Mouse (Mus musculus) common myeloid progenitor, adult 5-6 weeks (primary cell): ENCODE measurements around the gene Mtx1. TPM values are rescaled to one million over a fixed set of nuclear protein-coding genes. Genes with fewer than 3 reads are reported as not detected.

ENCODE experiments used
- ATAC-seq: replicated peaks from 2 replicates; pipeline ENCODE4 v1.8.0; 2016; ENCODE audit warnings: low read depth, mild to moderate bottlenecking, moderate TSS enrichment, inconsistent platforms; ENCODE audit not compliant: poor library complexity, severe bottlenecking
- total RNA-seq: library from RNA; stranded (forward); fragments of 200-1000, 187-1606 nt; gene quantifications from 2 replicates; pipeline ENCODE4 v1.2.3, GENCODE M21; 2017

Gene Mtx1
- total RNA-seq, 1 experiment from 2014 or later, result 104 TPM

GRCm38 (mm10) chr3:89187690-89188477 is 39.0 kb downstream of the Mtx1 start:
- no peak for ATAC-seq

DNA sequence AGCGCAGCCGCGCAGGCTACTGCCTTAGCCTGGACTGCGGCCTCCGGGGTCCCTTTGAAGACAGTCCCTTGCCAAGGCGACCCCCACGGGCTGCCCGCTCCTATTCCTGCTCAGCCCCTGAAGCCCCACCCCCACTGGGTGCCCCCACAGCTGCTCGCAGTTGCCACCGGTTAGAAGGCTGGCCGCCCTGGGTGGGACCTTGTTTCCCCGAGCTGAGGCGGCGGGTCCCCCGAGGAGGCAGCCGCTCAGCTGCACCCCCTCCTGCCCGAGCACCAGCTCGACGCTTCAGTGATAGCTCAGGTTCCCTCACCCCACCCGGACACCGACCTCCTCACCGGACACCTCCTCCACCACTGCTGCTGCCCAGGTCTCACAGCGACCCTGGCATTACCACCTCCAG is 39.7 kb downstream of the Mtx1 start:
- no peak for ATAC-seq

GRCm38 (mm10) chr3:89183959-89184315 is 43.0 kb downstream of the Mtx1 start:
- no peak for ATAC-seq

GRCm38 (mm10) chr3:89183058-89183958 is 43.6 kb downstream of the Mtx1 start, which contains the start of gene Fam189b:
Fam189b (plus strand) TSS chr3:89183143.
- ATAC-seq, result peak; percentile 90

DNA sequence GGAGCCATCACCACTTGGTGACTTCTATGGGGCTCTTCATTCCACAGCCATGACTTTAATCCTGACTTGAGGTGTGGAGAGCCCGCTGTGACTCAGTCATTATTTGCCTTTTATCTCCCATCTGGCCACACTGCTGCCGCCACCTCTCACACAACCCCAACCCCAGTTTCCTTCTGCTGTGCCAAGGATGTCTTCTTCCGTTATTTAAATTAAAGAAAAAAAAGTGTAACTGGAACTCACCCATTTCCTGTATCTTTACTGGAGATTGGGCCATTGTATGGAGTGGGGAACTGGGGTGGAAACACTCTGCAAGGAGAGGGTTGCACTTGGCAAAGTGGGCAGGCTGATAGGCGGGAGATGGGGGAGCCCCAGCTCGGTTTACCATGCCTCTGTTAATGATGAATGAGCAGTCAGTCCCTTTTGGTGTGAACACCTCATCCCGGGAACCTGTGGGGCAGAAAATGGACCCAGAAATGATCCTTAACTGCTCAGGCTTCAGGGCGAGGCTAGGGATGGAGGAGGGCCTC is 44.3 kb downstream of the Mtx1 start:
- peak; percentile 46 for ATAC-seq

DNA sequence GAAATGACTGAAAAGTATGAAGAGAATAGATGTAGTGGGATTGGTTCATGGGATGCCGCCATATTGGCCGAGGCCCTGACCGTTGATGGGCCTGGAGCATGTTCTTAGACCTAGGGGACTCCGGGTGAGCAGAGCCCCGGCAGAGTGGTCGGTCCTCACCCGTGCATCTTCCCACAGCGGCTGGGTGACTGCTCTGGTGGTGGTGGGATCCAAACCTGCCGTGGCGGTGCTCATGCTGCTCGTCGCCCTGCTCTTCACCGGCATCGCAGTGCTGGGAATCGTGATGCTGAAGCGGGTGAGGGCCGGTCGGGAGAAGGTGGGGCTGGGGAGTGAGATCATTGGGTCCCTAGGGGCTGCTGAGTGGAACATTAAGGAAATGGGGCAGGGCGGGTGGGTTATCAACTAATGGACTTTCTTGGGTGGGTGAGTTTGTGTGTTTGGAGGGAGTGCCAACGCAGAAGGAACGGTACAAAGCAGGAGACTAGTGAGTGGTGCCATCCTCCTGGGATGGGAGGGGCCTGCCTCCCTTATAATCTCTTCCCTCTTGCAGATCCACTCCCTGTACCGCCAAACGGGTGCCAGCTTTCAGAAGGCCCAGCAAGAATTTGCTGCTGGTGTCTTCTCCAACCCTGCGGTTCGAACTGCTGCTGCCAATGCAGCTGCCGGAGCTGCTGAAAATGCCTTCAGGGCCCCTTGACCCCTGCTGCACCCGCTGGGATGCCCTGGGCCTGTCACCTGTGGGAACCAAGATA is 45.0 kb downstream of the Mtx1 start:
- ATAC-seq, result no peak

- no peak for ATAC-seq
Observed at GRCm38 (mm10) chr3:89179056-89179455, 47.8 kb downstream of the Mtx1 start.

DNA sequence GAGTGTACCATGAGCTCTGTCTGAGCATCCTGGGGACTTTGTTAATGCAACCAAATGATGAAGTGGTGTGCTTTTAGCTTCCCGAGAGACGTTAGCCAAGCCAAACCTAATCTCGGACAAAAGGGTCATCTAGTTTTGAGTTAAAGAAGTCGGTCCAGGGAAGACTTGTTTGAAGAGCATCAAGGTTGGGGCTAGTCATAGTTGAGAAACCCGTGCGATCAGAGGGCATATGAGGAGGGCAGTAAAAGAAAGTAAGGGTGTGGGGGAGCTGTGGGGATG is 48.8 kb downstream of the Mtx1 start:
- ATAC-seq, result no peak

GRCm38 (mm10) chr3:89177242-89178106 is 49.4 kb downstream of the Mtx1 start, which contains the start of gene Scamp3:
Scamp3 (plus strand) TSS chr3:89177473.
- peak; percentile 90 for ATAC-seq

- no peak for ATAC-seq
Observed at GRCm38 (mm10) chr3:89176421-89176820, 50.5 kb downstream of the Mtx1 start.

DNA sequence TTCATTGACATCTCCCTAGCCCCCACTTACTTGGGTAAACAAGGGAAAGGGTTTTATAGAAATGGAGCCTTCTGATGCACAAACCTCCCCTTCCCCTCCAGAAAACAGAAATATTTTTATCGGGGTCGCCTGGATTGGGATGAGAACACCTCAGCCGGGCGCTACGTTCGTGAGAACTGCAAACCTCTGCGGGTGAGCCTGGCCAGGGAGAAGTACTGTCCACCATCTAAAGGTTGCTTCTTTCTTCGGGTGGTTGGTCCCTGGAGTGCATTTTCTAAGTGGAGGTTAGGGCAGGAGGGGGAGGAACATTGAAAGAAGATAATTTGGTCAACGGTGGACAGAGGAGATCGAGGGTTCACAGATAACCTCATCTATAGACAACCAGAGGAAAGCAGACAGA is 51.3 kb downstream of the Mtx1 start:
- ATAC-seq, result no peak

GRCm38 (mm10) chr3:89174844-89175243 is 52.0 kb downstream of the Mtx1 start:
- ATAC-seq, result no peak

DNA sequence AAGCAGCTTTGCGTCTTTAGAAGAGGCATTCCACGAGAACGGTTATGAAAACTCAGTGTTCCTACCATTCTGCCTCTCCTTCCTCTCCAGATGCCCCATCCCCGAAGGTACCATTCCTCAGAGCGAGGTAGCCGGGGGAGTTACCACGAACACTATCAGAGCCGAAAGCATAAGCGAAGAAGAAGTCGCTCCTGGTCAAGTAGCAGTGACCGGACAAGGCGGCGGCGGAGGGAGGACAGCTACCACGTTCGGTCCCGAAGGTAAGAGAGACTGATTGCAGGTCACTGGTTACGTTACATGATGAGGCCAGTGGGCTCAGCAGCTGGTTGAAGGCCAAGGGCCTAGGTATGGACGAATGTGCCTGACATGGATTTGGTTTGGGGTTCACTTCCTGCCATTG is 59.9 kb downstream of the Mtx1 start:
- no peak for ATAC-seq

DNA sequence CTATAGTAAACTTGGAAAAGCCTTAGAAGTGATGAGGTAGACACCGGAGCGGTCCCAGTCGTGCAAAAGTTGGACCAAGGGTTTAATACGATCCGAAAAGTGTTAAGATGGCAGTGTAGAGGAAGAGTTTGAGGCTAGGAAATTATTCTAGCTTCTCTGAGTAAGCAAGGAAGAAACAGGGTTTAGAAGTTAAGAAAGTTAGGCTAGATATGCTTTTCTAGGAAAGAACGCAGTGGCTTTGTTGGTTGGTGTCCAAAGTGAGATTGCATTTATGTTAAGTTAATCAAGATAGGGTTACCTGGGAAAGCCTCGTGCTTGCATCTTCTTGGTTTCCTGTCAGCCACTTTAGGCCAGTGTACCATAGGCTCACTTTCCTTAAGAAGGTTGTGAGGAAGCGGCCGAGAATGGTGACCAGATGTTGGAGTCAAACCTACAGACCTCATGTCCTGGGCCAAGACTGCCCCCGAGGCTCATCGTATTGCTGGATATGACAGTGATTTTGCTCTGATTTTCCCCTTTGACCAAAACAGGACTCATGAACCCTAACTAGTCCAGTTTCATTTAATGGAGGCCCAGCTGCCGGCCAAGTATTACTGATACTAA is 61.5 kb downstream of the Mtx1 start:
- no peak for ATAC-seq

DNA sequence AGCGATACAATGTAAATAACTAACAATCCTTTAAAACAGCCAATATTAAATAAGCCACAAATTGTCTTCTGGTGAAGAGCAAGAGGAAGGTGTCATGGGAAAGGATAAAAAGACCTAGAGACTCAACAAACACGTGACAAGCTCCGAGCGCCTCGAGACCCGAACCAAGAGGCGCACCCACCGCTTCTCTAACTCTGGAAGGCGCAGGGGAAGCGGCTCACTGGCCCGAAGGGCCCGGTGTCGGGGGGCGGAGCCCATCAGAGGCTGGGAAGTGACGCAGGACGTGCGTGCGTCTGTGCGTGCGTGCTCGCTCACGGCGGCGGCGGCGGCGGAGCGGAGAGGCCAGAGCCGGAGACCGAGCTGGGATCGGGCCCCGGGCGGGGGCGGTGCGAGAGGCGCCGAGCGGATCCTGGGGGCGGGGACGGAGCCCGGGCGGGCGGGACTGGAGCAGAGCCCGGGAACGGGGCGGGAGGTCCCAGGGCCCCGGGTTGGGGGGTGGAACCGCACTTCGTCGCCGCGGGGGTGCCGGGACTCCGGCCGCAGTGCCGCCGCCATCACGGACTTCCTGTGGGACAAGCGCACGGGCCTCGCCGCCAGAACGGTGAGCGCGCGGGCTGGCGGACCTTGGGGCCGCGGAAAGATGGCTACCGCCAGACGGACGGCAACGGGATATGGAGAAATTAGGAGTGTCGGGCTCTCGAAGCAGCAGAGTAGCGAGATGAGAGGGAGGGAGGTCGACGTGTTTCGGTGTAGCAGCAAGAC is 62.2 kb downstream of the Mtx1 start, which contains the start of gene Clk2:
TSS of gene Clk2 (plus strand) at position 290 of the 762 bp plus-strand sequence.
- ATAC-seq, result peak; percentile 96

- ATAC-seq, result no peak
Observed at GRCm38 (mm10) chr3:89163643-89164245, 63.1 kb downstream of the Mtx1 start.

- ATAC-seq, result no peak
Observed at GRCm38 (mm10) chr3:89163123-89163522, 63.8 kb downstream of the Mtx1 start.

DNA sequence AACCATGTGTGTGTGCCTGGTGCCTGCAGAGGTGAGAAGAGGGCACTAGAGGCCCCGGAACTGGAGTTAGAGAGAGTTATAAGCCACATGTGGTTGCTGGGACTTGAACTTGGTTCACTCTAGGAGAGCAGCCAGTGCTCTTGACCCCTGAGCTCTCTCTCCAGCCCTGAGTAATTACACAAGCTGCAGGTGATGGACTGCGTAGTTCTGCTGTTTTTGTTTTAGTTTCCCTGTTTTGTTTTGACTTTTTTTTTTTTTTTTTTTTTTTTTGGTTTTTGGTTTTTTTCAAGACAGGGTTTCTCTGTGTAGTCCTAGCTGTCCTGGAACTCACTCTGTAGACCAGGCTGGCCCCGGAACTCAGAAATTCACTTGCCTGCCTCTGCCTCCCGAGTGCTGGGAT is 65.1 kb downstream of the Mtx1 start:
- ATAC-seq, result no peak
